Mouse (Mus musculus) inflammation-experienced regulatory T-cells, adult 6 months (primary cell): ENCODE data around the gene Man2a1. TPM values are rescaled to one million over a fixed set of nuclear protein-coding genes. Genes with fewer than 3 reads are reported as not detected.

ENCODE experiments used
- ATAC-seq: one replicate; pipeline ENCODE4 v1.8.0; 2017
- polyA plus RNA-seq, 3 experiments: library from polyadenylated mRNA; unstranded; fragments of 100-300 nt; shearing (Covaris generic); gene quantifications; one replicate each; pipeline ENCODE4 v1.2.1; 2017

Man2a1 gene
- polyA plus RNA-seq, 3 experiments from 2014 or later: 11.7 to 13.1 (median 12.1) TPM

DNA sequence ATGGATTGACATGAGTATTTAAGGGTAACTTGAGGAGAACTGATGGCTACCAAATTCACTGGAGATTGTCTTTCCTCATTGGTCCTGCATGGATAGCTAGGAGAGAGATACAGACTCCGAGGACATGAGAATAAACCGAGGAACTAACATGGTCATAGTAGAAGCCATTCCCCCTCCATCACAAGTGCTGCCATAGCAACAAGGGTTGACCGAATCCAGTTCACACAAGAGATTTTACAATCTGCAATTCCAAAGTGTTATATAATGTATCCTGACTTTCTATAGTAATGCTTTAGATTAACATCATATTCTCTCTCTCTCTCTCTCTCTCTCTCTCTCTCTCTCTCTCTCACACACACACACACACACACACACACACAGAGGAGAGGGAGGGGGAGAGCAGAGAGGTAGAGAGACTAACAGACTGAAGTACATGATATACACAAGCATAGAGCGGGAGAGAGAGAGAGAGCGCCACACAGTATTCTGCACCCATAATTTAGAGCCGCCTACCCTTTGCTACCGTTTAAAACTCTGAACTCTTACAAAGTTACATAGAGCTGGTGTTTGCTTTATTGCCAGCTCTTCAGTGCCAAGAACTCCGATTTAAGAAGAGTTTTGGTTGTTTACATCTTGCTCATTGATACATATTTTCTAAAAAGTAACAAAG lies 37.5 kb downstream of the Man2a1 start:
- no peak for ATAC-seq

DNA sequence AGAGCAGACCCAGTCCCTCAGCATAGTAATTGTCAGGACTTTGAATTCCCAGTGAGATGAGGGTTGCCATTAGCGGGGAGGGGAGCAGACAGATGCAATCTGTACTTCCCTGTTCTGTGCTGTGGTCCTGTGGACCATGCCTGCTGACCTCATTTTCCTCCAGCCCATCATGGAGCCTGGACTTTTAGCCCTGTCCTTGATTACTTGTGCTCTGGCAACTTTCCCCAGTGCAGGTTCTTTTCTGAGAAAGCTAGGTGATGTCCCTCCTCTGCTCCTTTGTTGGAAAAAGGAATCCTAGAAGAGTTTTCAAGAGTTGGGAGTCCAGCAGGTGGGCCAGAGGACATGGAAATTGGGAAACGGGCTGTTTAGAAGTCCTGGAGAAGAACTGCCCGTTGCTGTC lies 40.8 kb downstream of the Man2a1 start:
- ATAC-seq: no peak

DNA sequence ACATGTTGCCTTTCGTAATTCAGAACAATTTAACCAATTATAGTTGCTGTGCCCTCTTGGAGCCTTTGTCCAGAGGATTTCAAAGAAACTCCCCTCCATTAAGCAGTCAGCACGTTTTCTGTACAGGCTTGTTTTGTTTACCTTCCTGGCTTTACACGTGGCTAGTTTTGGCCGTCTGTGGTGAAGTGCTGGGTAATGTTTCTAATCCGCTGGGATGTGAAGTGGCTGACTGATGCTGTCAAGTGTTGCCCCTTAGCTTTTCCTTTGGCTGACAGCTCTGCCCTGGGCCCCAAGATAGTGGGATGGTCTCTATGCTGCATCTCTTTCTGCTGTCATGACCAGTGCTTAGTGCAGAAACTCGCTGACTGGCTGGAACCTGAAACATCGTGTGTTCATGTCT lies 43.1 kb downstream of the Man2a1 start:
- no peak for ATAC-seq

DNA sequence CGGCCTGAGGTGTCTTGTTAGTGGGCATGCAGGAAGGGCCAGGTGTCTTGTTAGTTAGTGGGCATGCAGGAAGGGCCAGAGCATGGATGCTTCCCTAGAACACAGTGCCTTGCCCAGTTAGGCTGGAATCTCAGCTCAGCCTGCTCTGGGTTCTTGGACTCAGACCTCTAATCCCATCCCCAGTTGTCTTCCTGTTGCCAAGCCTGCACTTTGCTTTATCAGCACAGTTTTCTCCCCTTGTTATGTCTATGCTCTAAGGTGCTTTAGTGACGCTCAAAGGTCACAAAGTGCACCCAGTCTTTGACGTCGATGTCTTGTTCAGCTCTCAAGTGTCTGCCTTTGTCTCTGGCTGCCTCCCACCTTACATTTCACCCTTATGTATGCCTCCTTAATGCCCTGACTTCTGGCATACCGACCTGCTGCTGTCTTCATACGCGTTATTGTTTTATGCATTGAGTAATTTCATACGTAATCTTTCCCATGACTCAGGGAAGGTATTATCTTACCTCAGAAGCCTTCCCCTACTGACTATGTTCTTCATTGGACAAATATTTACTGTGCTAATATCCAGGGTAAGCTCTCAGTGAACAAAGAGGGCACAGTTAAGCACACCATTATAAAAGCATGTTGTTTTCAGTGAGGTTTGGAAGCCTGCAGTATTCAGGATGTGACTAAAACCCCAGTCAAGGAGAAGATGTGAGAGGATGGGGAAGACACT lies 44.5 kb downstream of the Man2a1 start:
- ATAC-seq: no peak

DNA sequence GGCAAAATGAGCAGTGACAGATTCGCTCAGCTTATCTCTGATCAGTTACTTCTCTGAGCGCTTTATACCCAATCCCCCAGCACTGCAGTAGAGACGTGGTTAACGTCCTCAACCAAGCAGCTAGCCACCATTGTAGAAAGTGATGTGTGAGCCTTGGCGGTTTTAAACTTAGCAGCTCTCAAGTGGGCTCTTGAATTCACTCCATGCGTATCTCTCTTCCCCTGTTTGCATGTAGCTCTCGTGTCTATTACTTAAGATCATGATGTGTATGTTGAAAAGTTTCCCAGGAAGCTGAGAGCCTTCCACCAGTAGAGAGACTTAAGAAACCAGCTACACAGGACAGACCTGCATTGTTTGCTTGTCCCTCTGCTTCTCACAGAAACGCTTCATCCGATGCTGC lies 46.9 kb downstream of the Man2a1 start:
- ATAC-seq: no peak

DNA sequence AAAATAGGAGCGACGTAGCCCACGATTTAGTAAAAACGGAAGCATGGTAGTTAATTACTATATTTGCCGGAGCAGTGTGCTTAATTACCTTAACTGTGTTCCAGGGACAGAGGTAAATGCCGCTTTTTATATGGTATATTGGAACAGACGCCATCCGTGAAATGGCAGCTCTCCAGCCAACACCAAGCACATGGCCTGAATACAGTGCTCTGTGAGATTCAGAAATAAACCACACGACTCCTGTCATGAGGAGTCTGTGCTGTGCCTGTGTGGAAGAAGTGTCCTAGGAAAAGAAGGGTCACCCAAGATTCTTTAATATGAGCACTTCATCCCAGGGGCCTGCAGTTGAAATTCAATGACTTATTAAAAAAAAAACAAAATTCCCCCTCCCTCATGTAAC lies 50.2 kb downstream of the Man2a1 start:
- ATAC-seq: no peak

DNA sequence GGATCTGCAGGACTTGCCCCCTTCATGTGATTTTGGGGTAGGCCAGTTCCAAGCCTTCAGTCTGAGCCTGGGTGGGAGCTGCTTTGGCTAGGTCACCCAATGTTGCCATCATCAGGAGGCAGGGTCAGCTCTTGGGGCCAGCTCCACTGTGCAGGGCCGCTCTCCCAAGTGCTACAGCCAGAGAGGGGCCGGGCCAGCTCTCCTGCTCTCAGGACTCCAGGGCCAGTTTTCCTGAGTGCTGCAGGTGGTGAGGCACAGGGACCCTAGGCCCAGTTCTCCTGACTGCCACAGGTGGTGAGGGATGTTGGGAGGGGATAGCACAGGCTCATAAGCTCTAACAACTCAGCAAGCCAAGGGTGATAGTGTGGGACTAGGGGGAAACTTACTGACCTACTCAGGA lies 53.1 kb downstream of the Man2a1 start:
- ATAC-seq: no peak

DNA sequence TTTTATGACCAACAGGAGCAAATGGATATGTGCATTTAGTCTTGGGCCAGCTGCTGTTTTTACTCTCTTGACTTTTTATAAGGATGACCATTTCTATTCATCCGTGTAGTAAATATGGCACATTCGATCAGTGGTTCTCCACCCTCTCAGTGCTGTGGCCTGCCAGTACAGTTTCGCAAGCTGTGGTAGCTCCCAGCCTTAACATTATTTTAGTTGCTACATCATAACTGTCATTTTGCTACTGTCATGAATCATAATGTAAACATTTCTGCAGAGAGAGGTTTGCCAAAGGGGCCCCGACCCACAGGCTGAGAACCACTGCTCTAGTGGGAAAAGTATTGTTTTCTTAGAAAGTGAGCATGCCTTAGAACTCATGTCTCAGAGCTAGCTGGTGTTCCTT lies 59.1 kb downstream of the Man2a1 start:
- ATAC-seq: no peak

DNA sequence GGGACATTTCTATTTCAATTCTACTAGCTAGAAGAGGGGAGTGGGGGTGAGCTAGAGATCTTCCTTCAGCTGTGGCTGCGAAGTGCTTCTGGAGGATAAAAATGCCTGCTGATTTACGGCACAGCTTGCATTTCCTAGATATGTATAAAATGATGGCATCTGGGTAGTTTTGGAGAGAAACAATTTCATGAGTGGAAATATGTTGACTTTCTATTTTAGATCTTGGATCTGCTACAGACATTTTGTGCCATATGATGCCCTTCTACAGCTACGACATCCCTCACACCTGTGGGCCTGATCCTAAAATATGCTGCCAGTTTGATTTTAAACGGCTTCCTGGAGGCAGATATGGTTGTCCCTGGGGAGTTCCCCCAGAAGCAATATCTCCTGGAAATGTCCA lies 66.0 kb downstream of the Man2a1 start:
- ATAC-seq: no peak

DNA sequence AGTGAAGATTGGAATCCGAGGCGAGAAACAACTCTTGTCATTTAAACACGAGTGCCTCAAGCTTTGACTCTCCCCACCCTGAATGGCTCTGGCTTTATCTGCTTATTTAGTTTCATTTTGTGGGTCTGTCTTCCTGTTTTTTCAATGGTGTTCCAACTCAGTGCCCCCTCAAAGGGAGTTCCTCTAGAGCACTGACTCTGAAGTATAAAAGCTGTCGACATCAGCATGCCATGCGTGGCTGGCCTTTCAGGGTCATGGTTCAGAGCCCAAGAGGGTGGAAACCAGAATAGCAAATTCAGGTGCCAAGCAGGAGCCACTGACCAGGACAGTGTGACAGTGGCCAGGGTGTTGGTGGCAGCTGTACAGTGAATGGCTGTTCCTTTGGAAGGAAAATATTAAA lies 68.0 kb downstream of the Man2a1 start:
- no peak for ATAC-seq

DNA sequence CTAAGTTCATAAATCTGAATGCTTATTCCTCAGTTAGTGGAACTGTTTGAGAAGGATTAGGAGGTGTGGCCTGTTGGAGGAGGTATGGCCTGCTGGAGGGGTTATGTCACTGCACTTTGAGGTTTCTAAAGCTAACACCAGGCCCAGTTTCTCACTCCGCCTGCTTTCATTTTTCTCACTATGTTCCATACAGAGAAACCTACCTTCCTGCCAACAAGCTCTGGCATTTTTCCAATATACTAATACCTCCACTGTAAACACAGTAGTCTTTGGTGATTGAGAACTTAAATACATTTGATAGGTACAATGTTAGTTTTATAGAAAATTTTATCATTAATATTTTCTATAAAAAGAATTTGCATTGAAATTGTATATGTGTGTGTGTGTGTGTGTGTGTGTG lies 73.9 kb downstream of the Man2a1 start:
- no peak for ATAC-seq

DNA sequence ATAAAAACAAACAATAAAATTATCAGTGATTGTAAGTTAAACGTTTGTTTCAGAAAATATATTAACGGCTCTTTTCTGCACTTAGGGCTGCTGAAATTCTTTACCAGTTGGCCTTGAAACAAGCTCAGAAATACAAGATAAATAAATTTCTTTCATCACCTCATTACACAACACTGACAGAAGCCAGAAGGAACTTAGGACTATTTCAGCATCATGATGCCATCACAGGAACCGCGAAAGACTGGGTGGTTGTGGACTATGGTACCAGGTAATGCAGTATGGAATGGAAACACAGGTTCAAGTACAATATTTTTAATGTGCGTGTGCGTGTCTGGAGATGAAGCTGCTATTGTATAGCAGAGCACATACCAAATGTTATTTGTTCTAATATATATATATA lies 74.4 kb downstream of the Man2a1 start:
- no peak for ATAC-seq

DNA sequence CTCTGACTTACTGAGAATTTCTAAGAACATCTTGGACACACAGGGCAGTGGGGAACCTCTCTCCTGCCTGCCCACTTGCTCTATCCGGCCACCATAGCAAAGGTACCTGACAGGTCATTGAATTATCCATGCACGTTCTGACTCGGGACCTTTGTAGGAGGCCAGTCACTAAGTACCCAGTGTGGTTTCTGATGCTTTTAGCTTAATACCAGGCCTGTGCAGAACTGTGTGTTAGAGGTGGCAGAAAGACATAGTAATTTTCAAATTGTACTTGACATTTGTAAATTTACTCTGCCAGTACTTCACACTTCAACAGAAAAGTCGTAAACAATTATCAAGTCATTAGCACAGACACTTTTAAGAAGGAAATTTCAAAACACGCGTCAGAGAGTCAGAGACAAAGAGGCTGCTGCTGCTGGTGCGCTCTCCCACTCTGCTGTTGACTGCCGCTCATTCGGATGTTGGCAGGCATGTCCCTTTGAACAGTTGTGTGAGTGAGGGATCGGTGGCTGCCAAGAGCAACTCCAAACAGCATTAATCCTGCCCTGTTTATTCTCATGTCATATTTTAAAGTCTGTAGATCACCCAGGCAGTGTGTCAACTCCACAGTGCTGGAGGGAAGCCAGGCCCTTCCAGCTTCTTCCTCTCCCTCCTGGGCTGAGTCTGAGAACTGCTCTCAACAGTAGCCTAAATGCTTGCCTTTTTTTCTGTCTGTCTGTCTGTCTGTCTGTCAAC lies 76.4 kb downstream of the Man2a1 start:
- no peak for ATAC-seq

DNA sequence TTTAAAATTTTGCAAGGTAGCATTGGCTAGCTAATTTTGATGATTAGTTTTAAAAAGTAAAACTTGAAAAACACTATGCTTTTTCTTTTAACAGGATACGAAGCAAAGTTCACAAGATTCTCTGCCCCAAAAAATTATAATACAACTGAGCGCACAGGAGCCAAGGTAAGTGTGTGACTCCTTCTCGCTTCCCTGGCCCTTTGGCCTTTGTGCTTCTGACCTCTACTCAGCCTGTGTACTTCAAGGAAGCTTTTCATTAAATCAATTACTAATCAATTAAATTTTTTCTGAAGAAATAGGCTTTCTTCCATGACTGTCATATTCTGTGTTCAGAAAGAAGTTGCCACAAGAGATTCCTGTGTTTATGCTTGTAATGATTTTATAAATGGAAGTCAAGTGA lies 80.9 kb downstream of the Man2a1 start:
- ATAC-seq: no peak

DNA sequence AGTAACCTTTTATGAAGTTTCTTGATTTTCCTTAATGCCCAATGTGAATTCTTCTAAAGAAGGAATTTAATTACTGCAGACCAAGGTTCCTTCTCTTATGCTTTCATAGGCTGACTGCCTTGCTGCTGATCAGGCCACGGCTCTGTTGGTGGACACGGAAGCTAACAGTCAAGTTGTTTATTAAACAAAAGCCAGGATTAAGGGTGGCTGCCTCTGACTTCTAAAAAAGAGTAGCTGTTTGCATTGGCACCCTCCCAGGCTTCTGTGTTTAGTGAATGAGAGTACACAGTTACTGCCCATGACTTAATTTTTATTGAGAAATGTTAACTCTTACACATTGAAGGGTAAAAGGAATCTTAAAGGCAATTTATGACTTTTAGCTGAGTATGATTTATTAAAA lies 81.4 kb downstream of the Man2a1 start:
- no peak for ATAC-seq

DNA sequence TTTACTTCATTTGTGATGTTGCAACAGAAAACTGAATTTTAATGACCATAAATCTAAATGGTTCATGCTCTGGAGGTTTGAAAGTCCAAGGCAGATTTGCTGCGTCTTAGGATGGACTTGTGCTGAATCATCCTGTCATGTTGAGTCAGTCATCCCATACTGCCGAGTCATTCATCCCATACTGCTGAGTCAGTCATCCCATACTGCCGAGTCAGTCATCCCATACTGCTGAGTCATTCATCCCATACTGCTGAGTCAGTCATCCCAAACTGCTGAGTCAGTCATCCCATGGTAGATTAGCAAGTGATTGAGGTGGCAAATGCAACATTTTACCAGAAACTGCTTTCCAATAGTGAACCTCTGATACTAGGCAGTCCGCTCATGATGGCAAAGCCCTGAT lies 83.6 kb downstream of the Man2a1 start:
- ATAC-seq: no peak

DNA sequence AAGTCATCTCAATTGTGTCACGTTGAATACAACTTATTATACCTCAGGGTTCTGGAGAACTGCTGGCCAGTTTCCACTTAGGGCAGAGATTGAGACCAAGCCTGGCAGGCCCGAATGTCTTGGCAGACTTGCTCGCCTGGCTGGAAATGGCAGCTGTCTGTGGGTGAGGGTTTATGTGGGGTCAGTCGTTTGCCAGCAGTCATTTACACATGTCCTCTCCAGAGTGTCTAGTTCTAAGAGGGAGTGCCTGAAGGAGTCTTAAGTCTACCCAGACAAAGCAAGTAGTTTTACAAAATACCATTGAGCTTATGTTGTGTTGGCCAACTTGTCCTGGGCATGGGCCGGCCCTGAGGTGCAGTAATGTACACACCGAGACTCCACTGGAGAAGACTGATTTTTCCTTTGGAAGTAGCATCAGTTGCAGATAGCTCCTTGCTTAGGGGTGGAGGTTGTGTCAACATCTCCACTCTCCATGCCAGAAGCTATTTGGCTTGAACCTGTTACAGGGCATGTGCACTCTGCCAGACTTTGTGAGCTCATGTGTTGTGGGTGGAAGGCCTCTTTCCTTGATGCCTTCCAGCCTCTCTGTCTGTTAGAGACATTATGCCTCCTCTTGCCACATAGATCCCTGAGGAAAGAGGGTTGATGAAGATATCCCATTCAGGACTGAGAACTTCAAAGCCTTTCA lies 84.8 kb downstream of the Man2a1 start:
- no peak for ATAC-seq

DNA sequence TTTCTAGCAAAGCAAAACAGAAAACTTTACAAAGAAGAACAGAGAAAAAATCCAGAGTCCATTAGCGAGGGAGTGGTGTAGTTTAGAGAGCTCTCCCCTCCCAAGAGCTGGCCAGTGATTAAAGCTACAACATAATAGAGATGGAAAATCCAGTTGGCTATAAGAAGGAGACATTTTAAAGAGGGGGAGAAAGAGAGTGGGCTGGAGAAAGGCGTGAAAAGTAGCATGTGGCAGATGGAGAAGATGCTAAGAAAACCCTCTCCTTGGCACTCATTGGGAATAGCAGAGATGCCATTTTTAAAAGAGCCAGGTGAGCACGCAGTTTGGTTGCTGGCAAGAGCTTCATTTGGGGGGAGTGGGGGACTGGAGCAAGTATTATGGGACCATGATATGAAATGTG lies 89.1 kb downstream of the Man2a1 start:
- ATAC-seq: no peak

DNA sequence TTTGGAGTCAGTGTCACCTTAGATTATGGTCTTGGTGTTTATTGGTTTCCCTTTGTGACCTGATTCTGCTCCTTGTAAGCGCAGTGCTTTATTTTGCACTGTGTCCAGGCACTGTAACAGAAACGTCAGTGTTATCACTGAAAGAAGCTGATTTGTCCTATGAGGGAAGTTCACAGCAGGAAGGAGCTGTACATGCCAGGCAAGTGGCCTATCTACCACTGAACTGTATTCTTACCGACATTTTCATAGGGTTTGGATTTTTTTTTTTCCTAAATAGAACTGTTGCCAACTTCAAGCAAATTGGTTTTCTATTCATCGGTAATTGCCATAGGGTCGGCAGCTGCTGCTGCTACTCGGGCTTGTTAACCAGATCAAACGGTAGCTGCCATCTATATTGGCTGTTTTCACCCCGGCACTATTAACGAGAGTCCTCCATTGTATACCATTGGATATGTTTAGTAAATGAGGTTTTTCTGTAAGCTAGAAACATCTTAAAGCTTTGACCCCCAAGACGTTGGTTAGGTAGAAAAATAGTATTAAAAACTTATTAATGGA lies 96.8 kb downstream of the Man2a1 start:
- no peak for ATAC-seq

DNA sequence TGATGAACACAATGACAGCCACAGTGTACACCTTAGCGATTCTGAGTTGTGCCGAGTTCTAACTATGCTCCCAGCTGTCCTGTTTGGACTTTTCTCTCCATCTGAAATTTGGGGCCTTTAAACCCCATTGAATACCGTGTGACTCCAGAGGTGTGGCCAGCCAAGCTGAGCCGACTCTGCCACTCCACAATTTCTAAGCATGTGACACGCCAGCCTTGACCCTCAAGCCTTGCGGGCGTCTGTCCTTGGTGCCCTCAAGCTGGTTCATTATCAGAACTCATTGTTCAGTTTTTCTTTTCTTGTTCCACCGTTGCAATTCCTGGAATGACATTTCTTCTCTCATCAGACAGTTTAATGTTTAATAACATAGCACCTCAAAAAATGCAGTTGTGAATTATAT lies 98.0 kb downstream of the Man2a1 start:
- ATAC-seq: no peak

DNA sequence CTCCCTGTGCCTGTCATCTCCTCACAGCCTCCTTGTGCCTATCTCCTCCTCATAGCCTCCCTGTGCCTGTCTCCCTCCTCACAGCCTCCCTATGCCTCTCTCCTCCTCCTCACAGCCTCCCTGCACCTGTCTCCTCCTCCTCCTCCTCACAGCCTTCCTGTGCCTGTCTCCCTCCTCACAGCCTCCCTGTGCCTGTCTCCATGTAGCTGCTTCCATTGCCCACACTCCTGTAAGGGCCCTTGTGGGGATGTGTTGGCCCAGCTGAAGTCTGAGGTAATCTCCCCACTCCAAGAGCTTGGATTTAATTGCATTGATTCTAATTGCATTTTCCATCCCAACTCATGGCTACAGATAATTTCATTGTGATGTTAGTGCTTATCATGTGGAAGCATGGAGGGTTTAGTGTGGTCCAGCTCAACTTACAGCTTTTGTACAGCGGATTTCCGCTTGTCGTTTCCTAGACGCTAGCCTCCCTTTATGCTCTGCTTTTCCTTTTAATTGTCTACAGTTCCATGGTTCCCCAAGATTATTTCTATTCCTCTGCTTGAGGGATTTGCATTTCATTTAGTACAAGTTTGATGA lies 103.2 kb downstream of the Man2a1 start:
- ATAC-seq: no peak

DNA sequence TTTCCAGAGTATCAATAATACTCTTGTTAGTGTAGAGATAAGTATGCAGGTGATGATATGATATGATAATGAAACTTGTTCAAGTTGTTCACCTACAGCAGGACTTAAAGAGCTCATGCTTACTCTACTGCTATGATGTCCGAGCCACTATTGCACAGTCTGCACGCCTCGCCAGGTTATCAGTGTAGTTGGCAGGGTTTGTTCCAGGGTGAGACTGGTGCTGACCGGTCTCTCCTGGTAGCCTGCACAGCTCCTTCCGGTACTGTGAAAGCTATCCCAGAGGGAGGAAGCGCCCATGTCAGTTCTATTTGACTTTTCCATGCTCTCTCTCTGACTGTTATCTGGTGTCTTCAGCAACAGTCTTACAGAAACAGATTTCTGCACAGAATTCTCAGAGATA lies 107.0 kb downstream of the Man2a1 start:
- ATAC-seq: no peak

DNA sequence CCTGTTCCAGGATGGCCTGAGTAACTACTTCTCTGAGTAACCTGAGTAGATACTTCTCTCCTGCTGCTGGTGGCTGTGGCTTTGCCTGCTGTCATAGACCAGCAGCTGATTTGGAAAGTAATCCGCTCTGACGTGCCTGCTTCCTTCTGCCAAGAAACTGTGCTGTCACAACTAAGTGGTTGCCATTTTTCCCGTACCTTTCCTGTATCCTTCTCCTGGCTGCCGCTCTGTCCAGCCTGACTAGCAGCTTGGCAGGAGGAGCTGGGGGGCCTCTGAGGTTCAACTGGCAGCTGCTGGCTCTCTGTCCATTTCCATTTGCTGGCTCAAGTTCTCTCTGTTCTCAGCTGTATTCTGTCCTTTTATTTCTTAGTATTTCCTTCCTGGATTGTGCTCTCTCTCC lies 115.8 kb downstream of the Man2a1 start:
- ATAC-seq: no peak
